ENCODE assay signal across 17 mouse cellular contexts in the genomic region with DNA sequence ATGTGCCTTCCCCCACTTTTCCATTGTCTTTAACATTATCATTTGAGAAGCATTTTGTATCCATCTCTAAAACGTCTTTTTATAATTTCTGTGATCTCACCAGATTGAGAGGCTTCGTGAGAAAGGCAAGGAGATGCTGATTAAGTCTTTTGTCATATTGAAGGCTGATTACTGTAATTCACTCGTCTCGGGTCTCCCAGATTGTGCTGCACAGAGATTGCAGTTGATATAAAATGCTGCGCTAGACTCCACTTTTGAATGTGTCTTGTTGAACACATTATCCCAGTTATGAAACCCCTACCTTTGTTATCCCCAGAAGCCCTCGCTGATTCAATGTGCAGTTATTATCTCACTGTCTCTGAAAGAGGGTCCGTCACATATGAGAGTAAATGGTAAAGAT.
"Had no signal": no experiment of that assay in that cellular context is flagged by ENCODE, and none has a peak within 500 bp of the region (broad histone marks: within the 10 kb centered on the region; RNA-seq: fewer than 3 reads in every experiment).

No protein-coding gene starts in this region.

- ATAC-seq: lung, postnatal 0 days; midbrain, embryonic 13.5 days; midbrain, embryonic 15.5 days had no signal

- DNase-seq: lung, adult 2 months; lung, postnatal 14 days; lung, postnatal 36 days; right cerebral cortex, postnatal 14 days; thymus, adult 2 months; thymus, postnatal 14 days; thymus, postnatal 36 days had no signal

- H3K4me3 ChIP-seq: lung, embryonic 15.5 days; megakaryocyte, embryonic 14.5 days; midbrain, embryonic 13.5 days; midbrain, embryonic 15.5 days; neural tube, embryonic 12.5 days; stomach, embryonic 15.5 days had no signal

- H3K9me3 ChIP-seq: lung, embryonic 15.5 days; megakaryocyte, embryonic 14.5 days; midbrain, embryonic 13.5 days; midbrain, embryonic 15.5 days; neural tube, embryonic 12.5 days; stomach, embryonic 15.5 days had no signal

- H3K27ac ChIP-seq: lung, embryonic 15.5 days; macrophage; midbrain, embryonic 13.5 days; midbrain, embryonic 15.5 days; neural tube, embryonic 12.5 days; stomach, embryonic 15.5 days; stomach, postnatal 0 days had no signal

- H3K27me3 ChIP-seq: lung, embryonic 15.5 days; megakaryocyte, embryonic 14.5 days; midbrain, embryonic 13.5 days; midbrain, embryonic 15.5 days; neural tube, embryonic 12.5 days; stomach, embryonic 15.5 days had no signal

- H3K4me2 ChIP-seq: lung, embryonic 15.5 days; midbrain, embryonic 11.5 days; midbrain, embryonic 13.5 days; midbrain, embryonic 15.5 days; neural tube, embryonic 12.5 days; stomach, embryonic 15.5 days had no signal

- H3K9ac ChIP-seq: lung, embryonic 15.5 days; midbrain, embryonic 13.5 days; midbrain, embryonic 15.5 days; neural tube, embryonic 12.5 days; stomach, embryonic 15.5 days had no signal

- H3K4me1 ChIP-seq: lung, embryonic 15.5 days; megakaryocyte, embryonic 14.5 days; midbrain, embryonic 13.5 days; midbrain, embryonic 15.5 days; neural tube, embryonic 12.5 days; stomach, embryonic 15.5 days had no signal

- H3K36me3 ChIP-seq: lung, embryonic 15.5 days; midbrain, embryonic 13.5 days; midbrain, embryonic 15.5 days; neural tube, embryonic 12.5 days; stomach, embryonic 15.5 days had no signal
